Mouse (Mus musculus): Measurements from ENCODE around the gene Gpr135. TPM values are rescaled to one million over a fixed set of nuclear protein-coding genes. Genes with fewer than 3 reads are reported as not detected.

Gpr135 gene
- total and polyA plus RNA-seq, 2 experiments from 2014 or later = 11.5 to 20.5 TPM

GRCm38 (mm10) chr12:72083265-72083664 is 12.3 kb upstream of the Gpr135 start:
- H3K9me3 ChIP-seq (ENCODE audit: low read length) = no peaks in the 10 kb centered on the region
- no peak overlapping the region for H3K4me3 ChIP-seq (ENCODE audit: low read length)
- no peak for DNase-seq (ENCODE audit: low spot score)
- no peak overlapping the region for H3K9ac ChIP-seq (replicated peaks; ENCODE audit: low read length)
- no peak for TF ChIP-seq CTCF (IDR thresholded peaks at IDR 0.05; ENCODE audit: low read depth)
- H3K4me2 ChIP-seq (ENCODE audit: low read depth, low read length) = no peak overlapping the region
- WGBS = 81% methylated on average over 9 of the region's 9 CpGs
- peaks cover 5% of the 10 kb centered on the region; the same call in 1 of the 2 replicates for H3K4me1 ChIP-seq (ENCODE audit: insufficient read depth, low read length)
- no peak for ATAC-seq
- H3K27ac ChIP-seq = no peak overlapping the region
- H3K27me3 ChIP-seq (ENCODE audit: insufficient read depth, low read length) = no peaks in the 10 kb centered on the region
- H3K36me3 ChIP-seq (ENCODE audit: insufficient read depth, low read length) = no peaks in the 10 kb centered on the region

- H3K4me3 ChIP-seq (ENCODE audit: low read length) = peak overlapping the region; percentile 3; the same call in 1 of the 2 replicates
- H3K36me3 ChIP-seq (ENCODE audit: insufficient read depth, low read length) = no peaks in the 10 kb centered on the region
- H3K4me1 ChIP-seq (ENCODE audit: insufficient read depth, low read length) = 0 out of 2 replicates have a peak, but pooled peaks cover 2% of the 10 kb centered on the region
- H3K9ac ChIP-seq (replicated peaks; ENCODE audit: low read length) = no peak overlapping the region
- ATAC-seq (no peak), DNase-seq (ENCODE audit: low spot score) (no peak)
- H3K9me3 ChIP-seq (ENCODE audit: low read length) = no peaks in the 10 kb centered on the region
- no peaks in the 10 kb centered on the region for H3K27me3 ChIP-seq (ENCODE audit: insufficient read depth, low read length)
- WGBS = 30% methylated on average over 18 of the region's 18 CpGs
- TF ChIP-seq CTCF (IDR thresholded peaks at IDR 0.05; ENCODE audit: low read depth) = no peak
- no peak overlapping the region for H3K27ac ChIP-seq
- peak overlapping the region; percentile 47 for H3K4me2 ChIP-seq (ENCODE audit: low read depth, low read length)
Observed at GRCm38 (mm10) chr12:72082370-72082769, 11.4 kb upstream of the Gpr135 start.

- no peaks in the 10 kb centered on the region for H3K4me1 ChIP-seq (ENCODE audit: insufficient read depth, low read length)
- no peak for ATAC-seq
- no peak overlapping the region for H3K9ac ChIP-seq (replicated peaks; ENCODE audit: low read length)
- no peak overlapping the region for H3K4me3 ChIP-seq (ENCODE audit: low read length)
- no peaks in the 10 kb centered on the region for H3K36me3 ChIP-seq (ENCODE audit: insufficient read depth, low read length)
- peak overlapping the region; percentile 47; the same call in 1 of the 2 replicates for H3K4me2 ChIP-seq (ENCODE audit: low read depth, low read length)
- DNase-seq (ENCODE audit: low spot score) = no peak
- H3K27ac ChIP-seq = no peak overlapping the region
- no peak for TF ChIP-seq CTCF (IDR thresholded peaks at IDR 0.05; ENCODE audit: low read depth)
- H3K9me3 ChIP-seq (ENCODE audit: low read length) = no peaks in the 10 kb centered on the region
- WGBS = 78% methylated on average over 3 of the region's 3 CpGs
- H3K27me3 ChIP-seq (ENCODE audit: insufficient read depth, low read length) = no peaks in the 10 kb centered on the region
Observed at GRCm38 (mm10) chr12:72081961-72082360, 11.0 kb upstream of the Gpr135 start.

- 93% methylated on average over 3 of the region's 3 CpGs for WGBS
- ATAC-seq (no peak), DNase-seq (ENCODE audit: low spot score) (no peak)
- no peaks in the 10 kb centered on the region for H3K9me3 ChIP-seq (ENCODE audit: low read length)
- no peak overlapping the region for H3K4me2 ChIP-seq (ENCODE audit: low read depth, low read length)
- no peaks in the 10 kb centered on the region for H3K27me3 ChIP-seq (ENCODE audit: insufficient read depth, low read length)
- no peak for TF ChIP-seq CTCF (IDR thresholded peaks at IDR 0.05; ENCODE audit: low read depth)
- H3K4me1 ChIP-seq (ENCODE audit: insufficient read depth, low read length) = no peaks in the 10 kb centered on the region
- H3K4me3 ChIP-seq (ENCODE audit: low read length) = no peak overlapping the region
- H3K9ac ChIP-seq (replicated peaks; ENCODE audit: low read length) = no peak overlapping the region
- H3K27ac ChIP-seq = no peak overlapping the region
- no peaks in the 10 kb centered on the region for H3K36me3 ChIP-seq (ENCODE audit: insufficient read depth, low read length)
Observed at GRCm38 (mm10) chr12:72078248-72078647, 7.3 kb upstream of the Gpr135 start.

- Histone ChIP-seq H3K27ac (peak overlapping the region; percentile 86), H3K9me3 (ENCODE audit: low read length) (no peaks in the 10 kb centered on the region), H3K36me3 (ENCODE audit: insufficient read depth, low read length) (no peaks in the 10 kb centered on the region), H3K27me3 (ENCODE audit: insufficient read depth, low read length) (no peaks in the 10 kb centered on the region), H3K9ac (replicated peaks; ENCODE audit: low read length) (peak overlapping the region; percentile 59), H3K4me2 (ENCODE audit: low read depth, low read length) (peak overlapping the region; percentile 94), H3K4me3 (ENCODE audit: low read length) (peak overlapping the region; percentile 47), H3K4me1 (ENCODE audit: insufficient read depth, low read length) (no peaks in the 10 kb centered on the region)
- 5% methylated on average over 40 of the region's 40 CpGs for WGBS
- ATAC-seq (peak; percentile 87), DNase-seq (ENCODE audit: low spot score) (peak; percentile 79)
- no peak for TF ChIP-seq CTCF (IDR thresholded peaks at IDR 0.05; ENCODE audit: low read depth)
Observed at GRCm38 (mm10) chr12:72069626-72070326, 1.1 kb downstream of the Gpr135 start.

- no peak for ATAC-seq
- 93% methylated on average over 1 of the region's 1 CpGs for WGBS
Observed at GRCm38 (mm10) chr12:72057780-72058179, 13.1 kb downstream of the Gpr135 start.

GRCm38 (mm10) chr12:72053851-72054250 is 17.1 kb downstream of the Gpr135 start:
- Histone ChIP-seq H3K27me3 (ENCODE audit: insufficient read depth, low read length) (no peaks in the 10 kb centered on the region), H3K9ac (replicated peaks; ENCODE audit: low read length) (no peak overlapping the region), H3K4me1 (ENCODE audit: insufficient read depth, low read length) (no peaks in the 10 kb centered on the region), H3K4me3 (ENCODE audit: low read length) (no peak overlapping the region), H3K9me3 (ENCODE audit: low read length) (peaks cover 8% of the 10 kb centered on the region; the same call in 1 of the 2 replicates), H3K36me3 (ENCODE audit: insufficient read depth, low read length) (no peaks in the 10 kb centered on the region), H3K4me2 (ENCODE audit: low read depth, low read length) (no peak overlapping the region), H3K27ac (no peak overlapping the region)
- no peak for TF ChIP-seq CTCF (IDR thresholded peaks at IDR 0.05; ENCODE audit: low read depth)
- no peak for DNase-seq (ENCODE audit: low spot score)
- WGBS = 48% methylated on average over 6 of the region's 6 CpGs
- ATAC-seq = no peak

More at GRCm38 (mm10) chr12:72057780-72058179, 13.1 kb downstream of the Gpr135 start:
- Histone ChIP-seq H3K9ac (replicated peaks; ENCODE audit: low read length) (no peak overlapping the region), H3K9me3 (ENCODE audit: low read length) (no peaks in the 10 kb centered on the region), H3K27me3 (ENCODE audit: insufficient read depth, low read length) (no peaks in the 10 kb centered on the region), H3K4me3 (ENCODE audit: low read length) (no peak overlapping the region), H3K27ac (no peak overlapping the region), H3K36me3 (ENCODE audit: insufficient read depth, low read length) (no peaks in the 10 kb centered on the region), H3K4me1 (ENCODE audit: insufficient read depth, low read length) (no peaks in the 10 kb centered on the region), H3K4me2 (ENCODE audit: low read depth, low read length) (no peak overlapping the region)
- DNase-seq (ENCODE audit: low spot score) = no peak
- no peak for TF ChIP-seq CTCF (IDR thresholded peaks at IDR 0.05; ENCODE audit: low read depth)

Data from hindbrain, postnatal 0 days (tissue).